Mouse (Mus musculus): ENCODE results near the gene Vwa3b.

Vwa3b gene

GRCm38 (mm10) chr1:37011626-37012209 lies 14.7 kb upstream of the Vwa3b start:
- no peak for DNase-seq

GRCm38 (mm10) chr1:37013006-37013405 lies 13.4 kb upstream of the Vwa3b start:
- no peak for DNase-seq

GRCm38 (mm10) chr1:37013687-37014086 lies 12.7 kb upstream of the Vwa3b start:
- DNase-seq: no peak

- no peak for DNase-seq
Observed at GRCm38 (mm10) chr1:37019017-37019416, 7.4 kb upstream of the Vwa3b start.

GRCm38 (mm10) chr1:37022704-37023103 lies 3.7 kb upstream of the Vwa3b start:
- DNase-seq: no peak

DNA sequence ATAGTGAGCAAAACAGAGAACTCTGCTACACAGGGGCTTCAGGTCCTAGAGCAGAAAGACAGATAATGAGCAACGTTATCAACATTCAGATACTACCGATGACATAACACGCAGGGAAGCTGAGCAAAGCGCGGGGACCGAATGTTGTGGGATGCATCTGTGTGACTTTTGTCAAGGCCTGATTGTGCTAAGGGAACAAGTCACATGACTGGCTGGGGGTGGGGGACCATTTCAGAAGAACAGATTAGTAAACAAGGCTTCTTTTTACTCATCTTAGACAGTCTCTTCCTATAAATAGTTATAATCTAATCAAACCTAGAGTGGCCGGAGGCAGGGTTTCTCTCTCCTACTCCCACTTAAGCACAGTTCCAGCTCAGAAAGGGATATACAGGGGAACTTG lies 1.7 kb upstream of the Vwa3b start:
- no peak for DNase-seq

DNA sequence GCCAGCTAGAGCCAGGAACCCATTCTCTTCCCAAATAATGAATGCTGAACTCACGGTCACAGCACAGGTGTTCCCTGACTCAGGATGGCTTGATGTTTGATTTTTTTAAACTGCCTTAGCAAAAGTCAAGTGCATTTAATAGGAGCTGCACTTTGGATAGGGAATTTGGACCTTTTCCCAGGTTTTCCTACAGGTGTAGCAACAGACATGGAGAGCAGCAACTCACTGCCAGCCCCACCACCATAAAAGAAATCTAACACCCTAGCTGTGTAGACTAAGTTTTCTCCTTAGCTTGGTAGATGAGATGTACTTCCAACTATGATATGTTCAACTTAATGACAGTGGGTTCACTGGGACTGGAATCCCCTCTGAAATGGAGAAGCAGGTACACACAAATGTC lies 1.0 kb upstream of the Vwa3b start:
- no peak for DNase-seq

GRCm38 (mm10) chr1:37026866-37027265 lies 470 bp downstream of the Vwa3b start:
- DNase-seq: no peak

GRCm38 (mm10) chr1:37028439-37029153 lies 2.2 kb downstream of the Vwa3b start:
- DNase-seq: no peak

- DNase-seq: peak; percentile 60 to 68
Observed at GRCm38 (mm10) chr1:37029154-37029907, 2.9 kb downstream of the Vwa3b start.

GRCm38 (mm10) chr1:37029942-37030341 lies 3.5 kb downstream of the Vwa3b start:
- no peak for DNase-seq

DNA sequence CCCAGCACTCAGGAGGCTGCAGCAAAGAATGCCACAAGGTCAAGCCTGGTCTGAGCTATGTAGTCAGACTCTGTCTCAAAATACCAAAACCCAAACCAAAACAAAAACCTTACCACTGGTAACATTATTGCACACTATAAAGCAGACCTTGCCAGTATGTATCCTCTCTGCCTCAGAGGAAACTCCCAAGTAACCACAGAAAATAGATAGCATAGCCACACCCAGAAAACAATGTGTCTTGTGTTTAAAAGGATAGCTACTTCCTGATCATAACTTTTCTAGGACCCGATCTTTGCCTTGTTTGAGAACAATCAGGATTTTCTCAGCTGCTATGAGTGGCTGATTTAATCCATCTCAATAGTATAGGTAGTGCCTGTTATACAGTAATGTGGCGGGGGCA lies 4.3 kb downstream of the Vwa3b start:
- DNase-seq: no peak

DNA sequence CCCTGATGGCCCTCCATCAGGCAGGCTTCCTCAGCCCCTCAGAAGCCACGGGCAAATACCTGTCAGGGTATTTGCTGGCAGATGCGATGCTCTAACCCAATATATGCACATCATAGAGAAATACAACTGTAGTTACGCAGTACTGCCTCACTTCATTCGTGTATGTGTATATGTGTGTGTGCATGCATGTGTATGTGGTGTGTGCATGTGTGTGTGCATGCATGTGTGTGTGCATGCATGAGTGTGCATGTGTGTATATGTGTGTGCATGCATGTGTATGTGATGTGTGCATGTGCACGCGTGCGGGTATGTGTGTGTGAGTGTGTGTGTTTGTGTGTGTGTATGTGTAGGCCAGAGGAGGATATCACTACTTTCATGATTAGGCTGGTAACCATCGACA lies 9.5 kb downstream of the Vwa3b start:
- no peak for DNase-seq

DNA sequence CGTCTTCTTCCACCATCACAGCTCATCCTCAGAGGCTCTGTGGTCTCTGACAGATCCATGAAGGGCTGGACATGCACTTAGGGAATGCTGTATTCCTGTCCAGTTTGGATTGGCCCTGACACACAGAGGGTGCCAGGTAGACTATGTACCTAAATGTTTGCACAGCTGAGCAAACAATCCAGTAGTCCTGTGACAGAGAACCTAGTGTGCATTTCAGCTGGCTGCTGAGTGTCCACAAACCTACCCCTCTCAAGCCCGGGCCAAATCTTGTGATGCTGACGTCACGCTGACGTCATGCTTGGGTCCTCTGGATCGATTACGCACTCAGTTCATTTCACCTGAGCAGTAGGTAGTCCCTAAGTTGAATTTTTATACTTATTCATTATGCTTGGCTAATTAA lies 14.7 kb downstream of the Vwa3b start:
- no peak for DNase-seq

DNA sequence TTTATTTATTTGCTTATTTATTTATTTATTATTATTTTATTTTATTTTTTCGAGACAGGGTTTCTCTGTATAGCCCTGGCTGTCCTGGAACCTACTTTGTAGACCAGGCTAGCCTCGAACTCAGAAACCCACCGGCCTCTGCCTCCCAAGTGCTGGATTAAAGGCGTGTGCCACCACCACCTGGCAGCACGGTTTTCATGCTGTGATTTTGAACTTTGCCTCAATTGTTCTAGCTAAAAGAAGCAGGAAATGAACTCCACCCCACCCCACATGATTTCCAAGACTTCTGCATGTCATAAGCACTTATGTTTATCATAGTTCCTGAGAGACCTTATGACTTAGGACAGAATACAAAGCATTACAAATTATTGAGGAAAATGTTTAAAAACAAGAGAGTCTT lies 15.5 kb downstream of the Vwa3b start:
- DNase-seq: no peak

GRCm38 (mm10) chr1:37042769-37043168 lies 16.4 kb downstream of the Vwa3b start:
- no peak for DNase-seq

DNA sequence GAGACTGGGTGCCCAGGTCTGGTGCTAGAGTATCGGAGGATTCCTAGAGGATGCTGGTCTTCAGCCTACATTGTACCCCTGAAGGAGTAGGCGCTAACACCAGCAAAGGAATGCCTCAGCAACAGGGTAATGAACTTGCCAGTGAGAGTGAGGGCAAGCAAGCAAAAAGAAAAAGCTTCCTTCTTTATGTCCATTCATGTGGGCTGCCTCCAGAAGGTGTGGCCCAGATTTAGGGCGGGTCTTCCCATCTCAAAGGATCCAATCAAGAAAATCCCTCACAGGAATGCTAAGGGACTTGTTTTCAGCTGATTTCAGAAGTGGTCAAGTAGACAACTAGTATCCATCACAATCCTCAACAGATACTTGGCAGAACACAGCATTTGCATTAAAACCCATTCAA lies 16.8 kb downstream of the Vwa3b start:
- no peak for DNase-seq

GRCm38 (mm10) chr1:37045472-37045871 lies 19.1 kb downstream of the Vwa3b start:
- DNase-seq: no peak

DNA sequence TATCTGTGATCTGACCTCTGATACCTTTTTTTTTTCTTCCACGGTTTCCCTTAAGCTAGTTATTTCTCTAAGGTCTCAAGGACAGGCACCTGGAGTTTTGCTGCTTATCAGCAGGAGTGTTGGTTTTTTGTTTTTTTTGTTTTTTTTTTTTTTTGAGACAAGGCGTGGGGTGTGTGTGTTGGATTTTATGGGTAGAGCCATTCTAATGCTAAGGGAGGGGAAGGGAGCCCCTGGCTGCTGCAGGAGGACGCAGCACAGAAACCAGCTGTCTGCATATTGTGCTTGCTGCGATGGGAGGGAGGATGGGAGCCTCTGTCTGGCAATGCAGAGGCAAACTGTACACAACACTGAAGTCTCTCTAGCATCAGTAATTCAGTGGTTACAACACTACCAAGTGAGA lies 22.8 kb downstream of the Vwa3b start:
- no peak for DNase-seq

DNA sequence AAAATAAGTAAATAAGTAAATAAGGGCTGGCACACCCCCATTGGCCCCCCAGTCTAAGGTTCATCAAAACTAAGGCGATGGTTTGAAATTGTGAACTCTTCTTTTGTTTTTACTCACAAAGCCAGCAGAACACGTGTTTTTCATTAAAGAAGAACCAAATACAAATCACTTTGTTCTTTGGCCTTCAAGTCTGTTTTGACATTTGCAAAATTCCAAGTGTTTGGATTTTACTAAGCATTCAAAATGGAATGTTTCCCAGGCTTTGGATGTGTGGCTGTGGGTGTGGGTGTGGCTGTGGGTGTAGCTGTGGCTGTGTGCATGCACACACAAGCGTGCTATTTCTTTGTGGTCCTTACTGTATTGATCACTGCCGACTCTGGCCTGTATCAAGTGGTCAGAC lies 27.3 kb downstream of the Vwa3b start:
- DNase-seq: no peak

DNA sequence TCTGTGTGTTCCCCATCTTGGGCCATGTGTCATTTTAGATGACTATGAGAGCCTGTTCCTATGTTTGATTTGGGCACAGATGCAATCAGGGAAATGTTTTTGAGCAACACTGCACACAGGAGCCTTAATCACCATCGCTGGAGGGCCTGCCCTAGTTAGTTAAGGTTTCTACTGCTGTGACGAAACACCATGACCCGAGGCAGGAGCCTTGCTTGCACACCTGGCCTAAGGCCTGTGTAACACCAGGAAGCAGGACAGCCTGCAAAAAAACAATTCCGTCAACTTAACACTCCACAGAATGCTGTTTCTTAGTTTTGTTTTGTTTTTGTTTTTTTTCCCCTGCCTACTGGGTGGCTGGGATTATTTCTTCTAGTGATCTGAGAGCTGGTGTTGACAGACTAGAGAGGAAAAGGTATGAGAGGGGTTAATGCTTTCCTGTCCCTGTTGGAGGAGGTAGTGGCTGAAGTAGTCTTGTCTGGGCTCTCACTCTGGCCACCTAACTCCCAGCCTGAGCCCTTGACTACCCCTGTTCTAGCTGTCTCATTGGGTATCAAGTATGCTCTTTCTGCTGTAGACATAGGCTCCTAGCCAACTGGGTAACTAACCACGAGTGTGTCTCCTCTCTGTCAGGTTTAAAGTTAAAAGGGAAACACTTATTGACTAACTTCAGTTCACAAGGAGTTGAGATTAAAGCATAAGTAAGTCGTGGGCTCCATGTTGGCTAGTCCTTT lies 30.6 kb downstream of the Vwa3b start:
- DNase-seq: no peak

DNA sequence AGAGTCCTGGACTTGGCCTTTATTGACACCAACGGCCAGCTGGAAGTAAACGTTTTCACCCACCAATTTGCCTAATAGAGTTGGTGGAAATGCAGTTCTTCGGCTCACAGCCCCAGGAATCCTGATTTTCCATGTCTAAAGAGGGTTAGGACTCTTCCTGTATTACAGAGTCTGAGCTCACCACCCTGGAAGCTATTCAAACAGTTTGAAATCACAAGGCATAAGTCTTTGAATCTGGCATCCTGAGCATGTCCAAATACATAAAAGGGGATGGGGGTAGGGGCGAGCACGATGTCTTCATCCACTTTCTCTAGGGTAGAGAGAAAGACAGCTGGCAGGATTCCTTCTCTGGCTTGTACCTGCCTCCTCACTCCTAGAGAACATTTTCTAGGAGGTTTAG lies 34.5 kb downstream of the Vwa3b start:
- DNase-seq: no peak

GRCm38 (mm10) chr1:37063053-37063452 lies 36.7 kb downstream of the Vwa3b start:
- DNase-seq: no peak

GRCm38 (mm10) chr1:37063841-37064240 lies 37.4 kb downstream of the Vwa3b start:
- no peak for DNase-seq
